Mouse (Mus musculus): ENCODE data around the gene Serinc3. TPM values are rescaled to one million over a fixed set of nuclear protein-coding genes. Genes with fewer than 3 reads are reported as not detected.
"Not testable (repeated sequence)": the region's sequence is repeated elsewhere in the genome, so short reads cannot be mapped to it uniquely, and the experiment has no call there.

Gene Serinc3
- total RNA-seq (2021) = 100 to 1,000 TPM; 141 to 145 TPM
- long read RNA-seq, experiment 1, transcript Serinc3-201 (10 exons, 3,683 nt) = major isoform, 166 of 185 reads
- long read RNA-seq, experiment 1, partial matches to known transcripts = 13 of 185 reads
- long read RNA-seq, experiment 1, other reads (novel, unspliced or antisense) = 6 of 185 reads
- long read RNA-seq, experiment 2, transcript Serinc3-201 (10 exons, 3,683 nt) = major isoform, 132 of 155 reads
- long read RNA-seq, experiment 2, partial matches to known transcripts = 17 of 155 reads
- long read RNA-seq, experiment 2, other reads (novel, unspliced or antisense) = 6 of 155 reads

DNA sequence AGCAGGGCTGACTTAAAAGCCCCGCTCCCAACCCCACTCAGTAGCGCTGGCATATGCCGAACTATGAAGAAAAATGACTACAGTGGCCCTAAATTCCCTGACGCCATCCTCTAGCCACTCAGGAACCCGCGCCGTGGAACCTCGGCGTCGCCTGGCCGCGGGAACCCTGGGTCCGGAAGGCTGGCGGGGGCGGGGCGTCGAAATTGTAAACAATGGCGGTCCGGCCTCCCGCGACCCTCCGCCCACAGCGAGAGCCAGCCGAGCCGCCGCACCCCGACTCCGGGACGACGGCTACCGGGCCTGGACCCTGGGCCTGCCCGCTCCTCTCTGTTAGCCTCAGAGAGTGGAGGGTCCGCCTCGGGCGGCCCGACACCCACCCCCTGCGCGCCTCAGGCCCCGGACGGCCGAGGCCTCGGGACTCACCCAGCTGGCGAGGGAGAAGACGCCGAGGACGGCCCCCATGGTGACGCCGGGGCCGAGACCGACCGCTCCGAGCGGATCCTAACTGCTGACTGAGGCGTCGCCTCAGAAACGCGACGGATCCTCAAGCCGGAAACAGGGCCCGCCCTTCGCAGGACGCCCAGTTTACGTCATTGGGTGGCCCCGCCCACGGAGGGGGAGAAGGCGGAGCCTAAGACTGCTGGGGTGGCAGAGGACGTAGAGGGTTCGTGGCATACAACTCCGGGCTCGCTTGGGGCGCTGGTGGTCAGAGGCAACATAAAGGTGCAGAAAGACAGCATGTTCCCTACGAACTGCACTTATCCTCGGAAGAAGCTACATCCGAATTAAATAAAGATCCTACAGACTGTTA, at the start of gene Serinc3:
Gene Serinc3, minus strand, starts transcription at position 557 of the 811 bp plus-strand sequence.
- DNase-seq = peak; percentile 99

DNA sequence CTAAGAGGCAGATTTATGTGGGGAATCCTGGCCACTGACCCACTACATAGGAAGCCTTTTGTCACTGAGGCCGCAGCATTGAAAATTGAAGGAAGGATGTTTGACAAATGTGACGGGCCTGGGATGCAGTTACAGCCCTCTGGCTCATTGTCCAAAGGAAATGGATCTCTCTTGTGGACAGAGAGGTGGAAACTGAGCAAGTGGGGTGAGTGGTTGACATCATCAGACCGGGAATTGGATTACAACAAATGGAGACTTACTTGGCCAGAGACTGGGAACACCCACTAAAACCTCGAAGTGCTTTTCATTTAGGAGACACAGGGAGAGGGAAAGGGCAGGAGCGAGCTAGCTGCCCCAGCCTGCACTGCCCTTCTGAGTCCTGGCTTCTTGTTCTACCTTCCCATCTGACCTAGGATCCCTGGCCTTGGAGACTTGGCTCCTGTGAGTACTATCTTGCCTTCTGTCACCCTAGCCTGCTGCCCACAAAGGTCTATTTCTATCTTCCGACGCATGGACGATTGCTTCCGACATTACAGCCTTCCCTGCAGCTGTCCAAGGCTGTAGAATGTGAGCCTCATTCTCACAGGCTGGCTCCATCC, 48.9 kb upstream of the Serinc3 start:
- DNase-seq = no peak

DNA sequence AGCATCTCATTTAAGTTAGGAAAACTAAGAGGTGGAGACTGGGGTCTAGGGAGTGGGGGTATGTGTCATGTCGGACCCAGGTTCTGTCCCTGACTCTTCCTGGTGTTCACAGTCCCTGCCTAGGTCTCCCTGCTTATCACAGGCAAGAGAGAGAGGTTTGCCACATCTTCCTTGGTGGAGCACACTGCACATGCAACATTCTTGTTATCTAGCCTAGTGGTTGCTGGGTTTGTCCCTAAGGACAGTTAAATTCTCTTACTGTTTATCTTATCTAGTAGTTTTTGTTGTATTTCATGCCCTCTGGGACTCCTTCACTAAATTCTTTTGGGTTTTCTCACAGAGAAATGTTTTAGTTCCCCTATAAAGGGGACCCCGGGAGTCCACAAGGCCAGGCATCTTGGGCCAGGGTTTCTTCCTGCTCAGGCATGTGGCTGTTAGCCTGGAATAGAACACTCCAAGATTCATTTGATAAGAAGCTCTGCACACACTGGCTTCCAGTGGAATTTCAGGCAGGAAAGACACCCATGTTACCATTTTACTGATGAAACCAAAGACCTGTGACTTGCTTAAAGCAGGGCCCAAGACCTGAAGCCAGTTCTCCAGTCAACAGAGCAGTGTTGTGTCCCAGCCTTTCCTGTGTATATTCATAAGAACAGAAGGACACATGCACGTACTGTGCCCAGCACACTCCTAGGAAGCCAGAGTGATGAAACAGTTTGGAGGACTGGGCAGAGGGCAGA, 48.1 kb upstream of the Serinc3 start:
- no peak for DNase-seq

DNA sequence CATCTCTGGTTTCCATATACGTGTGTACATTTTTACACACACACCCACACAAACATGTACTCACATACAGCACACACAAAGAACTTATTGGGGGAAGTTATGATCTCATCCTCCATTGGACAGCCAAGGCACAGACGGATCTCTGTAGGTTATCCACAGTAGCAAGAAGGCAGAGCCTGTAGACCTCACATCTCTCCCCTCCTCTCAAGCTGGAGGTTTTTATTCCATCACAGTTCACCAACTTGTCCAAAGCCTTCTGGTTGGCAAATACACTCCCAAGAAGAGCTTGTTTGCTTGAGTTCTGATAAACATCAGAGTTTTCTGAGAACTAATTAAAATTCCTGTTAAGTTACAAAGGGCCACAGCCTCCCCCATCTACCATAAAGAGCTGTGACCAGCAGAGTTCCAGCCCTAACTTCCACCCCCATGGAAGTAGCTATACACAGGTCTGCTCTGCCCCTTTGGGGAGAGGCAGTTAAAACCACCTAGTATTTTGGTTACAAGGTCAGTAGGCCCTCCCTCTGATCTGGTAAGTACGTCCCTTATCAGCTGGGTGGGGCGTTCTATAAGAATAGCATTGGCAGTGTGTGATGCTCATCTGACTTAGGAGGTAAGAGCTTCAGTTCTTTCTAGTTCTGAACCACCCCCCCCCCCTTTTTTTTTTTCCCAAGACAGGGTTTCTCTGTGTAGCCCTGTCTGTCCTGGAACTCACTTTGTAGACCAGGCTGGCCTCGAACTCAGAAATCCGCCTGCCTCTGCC, 47.1 kb upstream of the Serinc3 start:
- no peak for DNase-seq

DNA sequence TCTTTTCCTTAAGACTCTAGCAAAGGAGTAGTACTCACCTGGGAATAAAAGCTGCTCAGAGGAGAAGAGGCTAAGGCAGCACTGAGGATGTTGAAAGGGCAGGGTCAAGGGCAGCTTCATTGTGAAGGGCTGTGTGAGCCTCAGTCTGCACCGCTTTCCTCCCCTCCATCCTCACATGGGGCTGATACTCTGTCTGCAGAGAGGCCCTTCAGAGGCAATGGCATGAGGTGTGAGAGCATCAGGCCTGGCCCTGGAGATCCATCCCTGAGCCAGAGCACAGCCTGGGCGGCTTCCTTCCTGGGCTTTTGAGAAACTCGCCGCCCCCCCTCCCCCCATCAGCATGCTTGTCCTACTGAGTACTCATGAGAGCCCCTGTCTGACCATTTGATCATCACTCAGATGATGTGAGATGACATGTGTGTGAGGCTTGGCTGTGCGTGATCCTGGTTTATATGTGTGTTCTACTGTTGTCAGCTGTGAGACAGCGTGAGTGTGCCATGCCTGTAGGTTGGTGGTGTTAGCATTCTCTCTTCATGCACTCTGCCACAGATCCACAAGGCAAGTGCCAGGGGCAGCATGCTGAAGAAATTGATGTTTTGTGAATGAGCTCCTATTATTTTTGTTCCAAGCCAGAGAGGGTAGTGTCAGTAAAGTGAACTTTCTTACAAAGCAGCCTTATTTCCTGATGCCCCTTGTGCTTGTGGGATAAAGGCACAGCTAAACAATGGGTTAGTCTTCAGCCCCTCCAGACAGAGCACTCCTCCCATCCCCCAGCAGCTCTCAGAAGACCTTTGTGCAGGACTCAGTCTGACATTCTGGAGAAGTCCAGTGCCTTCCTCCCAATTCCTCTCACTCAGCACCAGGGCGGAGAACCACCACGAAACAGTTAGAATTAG, 45.7 kb upstream of the Serinc3 start:
- DNase-seq = no peak

DNA sequence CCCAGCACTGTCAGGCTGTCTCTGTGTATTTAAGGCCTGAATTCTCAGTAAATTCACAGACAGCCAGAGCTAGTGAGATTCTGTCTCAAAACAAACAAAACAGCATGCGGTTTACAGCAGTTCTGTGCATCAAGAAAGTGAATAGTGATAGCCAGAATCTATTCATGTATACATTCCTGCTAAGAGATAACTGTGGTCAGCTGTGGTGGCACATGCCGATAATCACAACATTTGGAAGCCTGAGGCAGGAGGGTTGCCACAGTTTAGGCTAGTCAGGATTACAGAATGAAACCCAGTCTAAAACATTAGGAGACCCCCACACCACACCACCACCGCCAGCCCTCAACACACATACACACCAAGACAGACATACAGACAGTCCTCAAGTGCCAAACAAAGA, 44.8 kb upstream of the Serinc3 start:
- no peak for DNase-seq

DNA sequence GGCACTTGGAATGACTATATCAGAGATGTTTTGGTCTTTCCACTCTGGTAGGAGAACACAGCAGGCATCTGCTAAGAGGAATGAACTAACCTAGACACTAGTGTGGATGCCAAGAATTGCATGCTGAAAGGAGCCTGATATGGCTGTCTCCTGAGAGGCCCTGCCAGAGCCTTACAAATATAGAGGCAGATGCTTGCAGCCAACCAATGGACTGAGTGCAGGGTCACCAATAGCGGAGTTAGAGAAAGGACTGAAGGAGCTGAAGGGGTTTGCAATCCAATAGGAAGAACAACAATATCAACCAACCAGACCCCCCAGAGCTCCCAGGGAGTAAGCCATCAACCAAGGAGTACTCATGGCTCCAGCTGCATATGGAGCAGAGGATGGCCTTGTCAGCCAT, 43.4 kb upstream of the Serinc3 start:
- DNase-seq = not testable (repeated sequence)

DNA sequence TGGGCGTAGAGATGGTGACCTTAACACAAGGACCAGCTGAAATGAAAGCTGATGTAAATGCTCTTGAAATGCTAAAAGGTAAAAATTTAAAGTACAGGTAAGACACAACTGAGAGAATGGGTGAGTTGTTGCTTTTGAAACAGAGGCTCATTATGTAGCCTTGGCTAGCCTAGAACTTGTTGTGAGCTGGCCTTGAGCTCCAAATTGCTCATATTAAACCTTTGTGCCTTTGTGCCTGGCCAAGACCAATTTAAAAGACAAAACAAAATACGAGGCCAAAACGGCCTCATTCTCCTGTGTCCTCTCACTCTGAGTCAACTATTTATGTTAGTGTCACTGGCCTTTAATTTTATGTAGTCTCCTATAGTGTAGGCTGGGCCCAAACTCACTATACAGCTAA, 42.0 kb upstream of the Serinc3 start:
- no peak for DNase-seq

DNA sequence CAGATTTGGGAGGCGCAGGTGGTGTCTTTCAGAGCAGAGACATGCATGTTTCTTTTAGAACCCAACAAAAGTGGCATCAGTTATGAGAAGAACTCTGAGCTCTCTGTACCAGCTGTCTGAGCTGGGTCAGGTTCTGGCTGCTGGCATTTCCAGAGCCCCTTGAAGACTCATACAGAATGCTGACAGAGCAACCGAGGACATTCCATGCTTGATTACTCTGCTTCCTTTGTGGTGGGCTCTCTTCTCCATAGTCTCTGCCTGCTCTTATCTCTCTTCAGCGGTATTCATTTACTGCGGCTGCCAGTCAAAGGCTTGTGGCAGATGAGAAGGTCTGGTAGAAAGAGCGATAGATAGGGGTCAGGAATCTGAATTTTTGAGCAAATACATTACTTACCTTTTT, 41.3 kb upstream of the Serinc3 start:
- DNase-seq = no peak

DNA sequence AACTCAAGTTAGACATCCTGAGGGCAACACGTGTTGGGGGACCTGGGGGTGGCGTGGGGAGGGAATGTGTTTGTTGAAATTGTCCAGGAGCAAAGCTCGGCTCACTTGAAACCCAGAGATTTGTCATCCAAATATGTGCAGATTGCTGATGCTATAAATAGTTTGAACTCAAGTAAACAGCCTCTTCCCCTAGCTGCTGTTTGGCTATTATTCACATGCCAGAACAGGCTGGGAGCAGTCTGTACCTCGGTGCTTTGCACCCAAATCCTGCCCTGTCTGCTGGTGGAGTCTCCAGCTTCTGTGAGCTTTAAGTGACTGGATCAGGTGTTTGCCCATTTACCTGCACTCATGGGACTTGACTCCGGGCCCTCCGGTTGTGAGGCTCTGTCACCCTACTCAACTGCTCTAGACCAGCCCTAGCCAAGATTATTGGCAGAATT, 40.9 kb upstream of the Serinc3 start:
- DNase-seq = no peak

DNA sequence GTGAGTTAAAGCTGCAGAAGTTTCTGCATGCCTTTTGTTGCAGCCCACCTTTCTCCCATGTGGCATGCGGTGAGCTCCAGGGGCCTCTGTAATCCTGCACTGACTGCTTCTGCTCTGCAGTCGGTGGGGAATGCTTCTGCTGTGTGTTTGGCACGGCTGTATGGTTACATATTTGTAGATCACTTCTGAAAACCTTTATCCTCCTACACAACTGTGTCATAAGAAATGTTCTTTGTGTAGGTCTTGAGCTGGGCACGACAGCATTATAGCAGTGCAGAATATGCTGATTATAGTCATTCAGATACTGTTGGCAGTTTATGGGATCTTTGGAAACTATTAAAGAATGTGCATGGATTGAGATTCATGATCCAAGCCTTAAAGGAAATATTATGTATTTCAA, 40.4 kb upstream of the Serinc3 start:
- DNase-seq = no peak

DNA sequence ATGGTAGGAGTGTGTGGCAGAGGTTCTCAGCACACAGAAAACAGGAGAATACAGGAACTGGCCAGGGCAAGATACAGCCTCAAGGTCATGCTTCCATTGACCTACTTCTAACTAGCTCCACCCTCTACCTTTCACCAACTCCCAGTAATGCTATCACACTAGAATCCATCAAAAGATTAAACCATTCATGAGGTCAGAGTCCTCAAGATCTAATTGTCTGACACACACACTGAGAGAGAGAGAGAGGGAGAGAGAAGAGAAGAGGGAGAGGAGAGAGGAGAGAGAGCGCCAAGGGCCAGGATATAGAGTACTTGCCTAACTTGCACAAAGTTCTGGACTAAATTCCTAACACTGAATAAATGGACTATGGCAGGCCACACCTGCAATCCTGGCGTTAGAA, 37.4 kb upstream of the Serinc3 start:
- no peak for DNase-seq

DNA sequence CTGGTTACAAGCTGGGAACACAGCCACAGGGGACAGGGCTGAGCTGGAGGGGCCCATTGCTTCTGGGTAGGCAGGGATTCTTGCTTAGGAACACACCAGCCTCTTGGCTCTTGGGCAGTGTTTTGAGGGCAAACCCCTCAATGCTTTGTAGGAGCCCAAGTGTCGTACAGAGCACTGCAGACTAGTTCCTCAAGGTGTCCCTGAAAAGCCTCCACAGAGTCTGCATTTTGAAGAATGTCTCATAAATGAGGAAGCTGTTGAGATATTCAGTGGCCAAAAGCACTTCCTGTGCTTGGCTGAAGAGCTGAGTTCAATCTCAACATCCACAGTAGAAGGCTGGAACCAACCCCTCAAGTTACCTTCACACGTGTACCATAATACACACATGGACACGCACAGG, 31.8 kb upstream of the Serinc3 start:
- DNase-seq = no peak

DNA sequence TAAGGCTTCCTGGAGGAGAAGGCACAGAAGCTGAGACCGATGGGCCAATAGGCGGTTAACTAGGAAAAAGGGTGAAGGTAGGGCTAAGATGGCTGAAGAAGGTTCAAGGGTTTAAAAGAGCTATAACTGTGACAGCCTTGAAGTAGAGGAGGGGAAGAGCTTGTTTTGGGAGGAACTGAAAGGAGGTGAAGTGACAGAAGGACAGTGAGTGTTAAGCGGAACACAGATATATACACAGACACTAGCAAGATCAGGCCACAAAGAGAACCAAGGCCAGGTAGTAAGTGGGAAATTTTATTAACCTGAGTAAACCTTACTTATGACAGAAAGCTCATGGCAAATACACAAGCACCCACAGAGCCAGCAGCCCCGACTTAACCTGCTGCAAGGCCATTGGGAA, 31.4 kb upstream of the Serinc3 start:
- DNase-seq = no peak

DNA sequence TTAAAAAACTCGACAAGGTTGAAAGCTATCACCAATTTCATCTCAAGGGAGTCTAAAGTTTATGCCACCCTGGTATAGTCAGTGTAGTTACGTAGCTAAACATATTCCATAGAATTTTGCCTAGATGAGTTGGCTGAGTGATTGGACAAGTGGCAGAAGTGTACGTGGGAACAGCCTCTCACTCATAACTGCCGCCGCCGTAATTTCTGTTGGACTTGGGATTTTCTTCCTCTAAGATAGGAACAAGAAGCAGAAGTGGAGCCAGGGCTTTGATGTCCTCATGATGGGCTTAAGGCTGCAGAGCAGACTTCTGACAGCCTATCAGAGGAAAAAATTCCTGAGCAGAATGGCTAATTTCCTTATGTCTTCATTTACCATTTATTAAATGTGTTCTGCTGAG, 30.7 kb upstream of the Serinc3 start:
- DNase-seq = no peak

DNA sequence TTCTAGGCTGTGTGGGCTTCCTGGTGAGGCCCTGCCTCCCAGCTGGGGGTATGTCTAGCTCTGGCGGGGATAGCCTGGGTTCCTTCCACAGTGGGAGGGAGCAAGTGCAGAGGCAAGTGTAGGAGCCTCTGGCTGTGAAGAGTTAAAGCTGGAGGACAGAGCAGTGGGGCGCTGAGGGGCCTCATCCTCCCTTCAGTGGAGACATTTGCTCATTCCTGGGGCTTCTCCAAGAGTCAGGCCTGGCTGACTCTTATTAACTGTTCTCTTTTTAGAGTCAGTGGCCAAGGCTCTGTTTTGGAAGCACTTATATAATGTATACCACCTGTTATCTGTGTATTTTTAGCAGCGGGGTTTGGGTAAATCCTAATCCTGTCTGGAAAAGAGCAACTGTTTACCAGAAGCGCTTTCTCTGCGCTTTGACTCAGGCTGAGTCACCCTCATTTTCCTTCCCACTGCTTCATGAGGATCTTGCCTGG, 30.3 kb upstream of the Serinc3 start:
- DNase-seq = peak; percentile 30

DNA sequence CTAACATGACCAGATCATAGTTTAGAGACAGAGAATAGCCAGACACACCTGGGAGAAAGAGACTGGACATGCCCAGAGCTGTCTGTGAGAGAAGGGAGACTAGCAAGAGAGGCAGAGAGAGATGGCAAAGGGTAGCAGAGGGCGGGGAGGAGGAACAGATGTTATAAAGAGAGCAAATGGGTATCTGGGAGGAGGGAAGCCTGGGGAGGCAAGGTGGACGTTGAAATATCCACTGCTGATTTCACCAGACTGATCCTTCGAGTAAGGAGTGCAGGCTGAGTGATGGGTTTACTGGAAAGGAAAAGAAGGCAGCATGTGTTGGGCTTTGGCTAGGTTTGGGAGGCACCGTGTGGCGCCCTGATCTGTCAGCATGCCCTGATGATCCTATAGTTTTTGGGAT, 29.5 kb upstream of the Serinc3 start:
- no peak for DNase-seq

DNA sequence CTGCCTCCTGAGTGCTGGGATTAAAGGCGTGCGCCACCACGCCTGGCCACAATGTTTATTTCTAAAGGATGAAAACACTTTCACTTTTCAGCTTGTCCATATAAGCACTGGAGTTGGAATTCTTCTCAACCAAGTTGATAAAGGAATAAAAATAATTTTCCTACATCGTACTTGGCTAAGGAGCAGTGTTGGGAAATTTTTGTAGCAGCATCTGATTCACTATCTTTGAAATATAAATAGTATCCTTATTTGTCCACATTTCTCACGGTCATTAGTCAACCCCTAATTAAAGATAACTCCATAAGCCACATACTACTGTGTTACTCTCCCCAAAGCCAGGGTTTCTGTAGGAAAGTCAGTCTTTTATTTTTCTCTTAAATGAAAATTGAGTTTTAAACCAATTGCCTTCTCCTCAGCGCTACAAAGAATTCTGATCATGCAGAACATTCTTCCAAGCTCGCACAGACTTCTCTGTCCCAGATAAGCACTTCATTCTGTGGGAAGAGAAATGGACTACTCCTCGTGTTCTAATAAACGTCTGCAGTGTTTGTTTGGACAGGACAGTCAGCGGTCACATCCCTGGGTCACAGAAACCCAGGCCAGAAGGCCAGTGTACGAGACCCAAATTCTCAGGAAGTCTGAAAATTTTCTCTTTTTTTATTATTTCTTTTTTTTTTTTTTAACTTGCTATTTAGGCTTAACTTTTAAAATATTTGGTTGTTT, 26.1 kb upstream of the Serinc3 start:
- no peak for DNase-seq

DNA sequence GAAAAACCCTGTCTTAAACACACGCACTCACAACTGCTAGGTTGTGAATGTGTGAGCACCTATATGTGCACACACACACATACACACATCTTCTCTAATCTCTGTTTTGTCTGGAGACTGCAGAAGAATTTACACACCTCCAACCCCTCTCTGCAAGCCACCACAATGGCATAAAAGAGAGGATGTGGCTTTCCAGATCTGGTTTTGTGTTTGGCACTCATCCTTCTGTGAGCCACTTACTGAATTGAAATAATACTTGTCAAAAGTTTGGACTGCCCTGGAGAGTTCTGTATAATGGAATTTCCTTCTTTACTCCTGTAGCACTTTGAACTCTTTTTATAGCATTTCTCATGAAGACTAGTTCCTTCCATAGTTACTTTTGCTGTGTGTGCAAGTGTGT, 22.1 kb upstream of the Serinc3 start:
- no peak for DNase-seq

DNA sequence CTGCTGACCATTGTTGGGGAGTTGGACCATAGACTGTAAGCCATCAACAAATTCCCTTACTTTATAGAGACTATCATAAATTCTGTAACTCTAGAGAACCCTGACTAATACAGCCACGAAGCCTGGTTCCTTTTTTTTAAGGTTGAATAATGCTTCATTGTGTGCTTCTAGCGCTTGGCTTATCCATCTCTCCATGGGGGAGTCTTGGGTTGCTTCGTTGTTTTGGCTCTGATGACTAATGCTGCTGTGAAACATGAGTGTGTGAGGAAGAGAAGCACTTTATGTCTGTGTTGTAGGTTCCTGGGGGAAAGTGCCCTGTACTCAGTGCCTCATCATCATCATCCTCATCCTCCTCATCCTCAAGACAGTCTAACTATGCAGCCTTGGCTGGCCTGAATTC, 19.0 kb upstream of the Serinc3 start:
- DNase-seq = no peak
